Mouse (Mus musculus) heart, embryonic 11.5 days (tissue): ENCODE results near the gene Trp53bp2. TPM values are rescaled to one million over a fixed set of nuclear protein-coding genes. Genes with fewer than 3 reads are reported as not detected.
A peak's percentile ranks its signal among the peaks of the same experiment; 100 is the strongest.

ENCODE experiments used
- ATAC-seq: fragments of 200-750 bp; cut with Nextera tagmentation; replicated peaks from 2 replicates; pipeline ENCODE4 v1.8.0; 2017; ENCODE audit warnings: moderate library complexity; ENCODE audit not compliant: insufficient number of reproducible peaks, low FRiP score, low TSS enrichment
- H3K27ac ChIP-seq: fragments of 300-500 bp; sonication (generic); 2 replicates; pipeline ENCODE4 v1.5.1; 2014; ENCODE audit warnings: mild to moderate bottlenecking, low read depth, low read length
- H3K27me3 ChIP-seq: fragments of 300-500 bp; sonication (generic); 2 replicates; pipeline ENCODE4 v1.6.1; 2014; ENCODE audit warnings: mild to moderate bottlenecking, low read length, mixed read lengths; ENCODE audit not compliant: control insufficient read depth, insufficient read depth
- H3K36me3 ChIP-seq: fragments of 300-500 bp; sonication (generic); 2 replicates; pipeline ENCODE4 v1.6.1; 2014; ENCODE audit warnings: mild to moderate bottlenecking, low read length, moderate library complexity, mixed read lengths; ENCODE audit not compliant: control insufficient read depth, insufficient read depth
- H3K4me1 ChIP-seq: fragments of 300-500 bp; sonication (generic); 2 replicates; pipeline ENCODE4 v1.6.1; 2014; ENCODE audit warnings: low read length; ENCODE audit not compliant: control insufficient read depth, insufficient read depth
- H3K4me2 ChIP-seq: fragments of 300-500 bp; sonication (generic); 2 replicates; pipeline ENCODE4 v1.6.1; 2014; ENCODE audit warnings: mild to moderate bottlenecking, moderate library complexity
- H3K4me3 ChIP-seq: fragments of 300-500 bp; sonication (generic); 2 replicates; pipeline ENCODE4 v1.5.1; 2014; ENCODE audit warnings: low read depth, low read length
- H3K9ac ChIP-seq: fragments of 300-500 bp; sonication (generic); 2 replicates; pipeline ENCODE4 v1.6.1; 2014; ENCODE audit warnings: mild to moderate bottlenecking, low read depth, low read length, moderate library complexity
- H3K9me3 ChIP-seq: fragments of 300-500 bp; sonication (generic); replicated peaks from 2 replicates; pipeline ENCODE4 v1.6.1; 2016; ENCODE audit warnings: low read length; ENCODE audit not compliant: control insufficient read depth
- WGBS: fragments of 180-500 bp; shearing (Covaris S2); extraction: QIAGEN DNeasy Blood & Tissue Kit; methylation state at CpG from one replicate; pipeline ENCODE4 v1.1.7; 2014; ENCODE audit not compliant: insufficient replicate concordance; 5-methylcytosine and 5-hydroxymethylcytosine counted together
- polyA plus RNA-seq: library from polyadenylated mRNA; unstranded; fragments of >200 nt; fragmentation: Nextera tagmentation; extraction: Ambion mirVana; gene quantifications from 2 replicates; pipeline ENCODE4 v1.2.1, GENCODE M21; 2014

The Trp53bp2 gene
- polyA plus RNA-seq, 1 experiment from 2014 or later: 16.3 TPM

DNA sequence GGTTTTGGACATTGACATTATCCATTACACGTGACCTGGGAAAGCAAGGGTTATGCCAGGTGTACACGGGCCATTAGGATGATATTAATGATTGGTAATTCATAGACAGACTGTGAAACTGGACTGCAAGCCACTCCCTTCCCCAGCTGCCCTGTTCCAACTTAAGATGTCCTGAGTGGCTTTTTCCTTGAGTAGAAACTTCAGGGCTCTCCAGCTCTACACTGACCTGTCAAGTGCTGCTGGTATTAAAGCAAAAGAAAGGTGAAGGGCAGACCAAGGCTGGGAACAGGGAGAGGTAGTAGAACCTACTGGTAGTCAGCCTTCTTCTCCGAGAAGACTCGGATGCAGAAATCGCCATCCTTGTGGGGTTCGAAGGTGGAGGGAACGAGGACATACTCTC lies 72.2 kb downstream of the Trp53bp2 start:
- Histone ChIP-seq H3K4me1 (no peaks in the 10 kb centered on the region), H3K36me3 (peaks cover 24% of the 10 kb centered on the region), H3K9me3 (no peaks in the 10 kb centered on the region), H3K4me2 (no peak overlapping the region), H3K27me3 (no peaks in the 10 kb centered on the region), H3K4me3 (no peak overlapping the region), H3K27ac (no peak overlapping the region), H3K9ac (no peak overlapping the region)
- WGBS: 91% methylated on average over 7 of the region's 7 CpGs
- ATAC-seq: no peak

DNA sequence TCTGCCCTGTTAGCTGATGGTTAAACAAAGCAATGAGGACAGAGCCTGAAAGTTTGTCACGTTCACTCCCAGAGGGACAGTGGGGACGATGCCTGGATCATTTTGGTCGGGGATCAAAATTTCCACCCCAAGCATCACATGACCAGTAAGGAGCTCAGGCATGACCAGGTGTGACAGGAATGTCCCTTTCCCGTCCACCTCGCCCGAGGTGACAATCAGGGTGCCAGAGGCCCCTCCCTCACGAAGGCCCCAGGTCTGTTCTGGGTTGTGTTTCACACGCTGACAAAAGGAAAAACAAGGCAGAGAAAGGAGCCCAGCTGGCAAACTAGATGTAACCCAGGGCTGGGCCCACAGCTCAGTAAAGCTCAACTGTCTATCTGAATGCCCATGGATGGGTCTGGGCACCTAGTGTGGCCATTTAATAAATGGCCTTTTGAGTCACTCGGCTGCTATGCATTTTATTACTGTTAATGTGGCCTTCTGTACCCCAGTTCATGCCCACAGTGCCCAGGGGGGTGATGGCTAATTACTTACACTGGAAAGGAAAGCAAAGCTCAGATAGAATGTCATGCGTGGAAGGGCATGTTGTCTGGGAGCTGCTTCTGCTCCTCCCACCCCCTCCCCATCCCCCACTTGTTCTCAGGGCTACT lies 72.8 kb downstream of the Trp53bp2 start:
- H3K4me3 ChIP-seq: no peak overlapping the region
- H3K9me3 ChIP-seq: no peaks in the 10 kb centered on the region
- H3K36me3 ChIP-seq: peaks cover 27% of the 10 kb centered on the region
- no peaks in the 10 kb centered on the region for H3K27me3 ChIP-seq
- no peak overlapping the region for H3K4me2 ChIP-seq
- ATAC-seq: no peak
- 73% methylated on average over 10 of the region's 10 CpGs for WGBS
- no peak overlapping the region for H3K27ac ChIP-seq
- no peaks in the 10 kb centered on the region for H3K4me1 ChIP-seq
- no peak overlapping the region for H3K9ac ChIP-seq

DNA sequence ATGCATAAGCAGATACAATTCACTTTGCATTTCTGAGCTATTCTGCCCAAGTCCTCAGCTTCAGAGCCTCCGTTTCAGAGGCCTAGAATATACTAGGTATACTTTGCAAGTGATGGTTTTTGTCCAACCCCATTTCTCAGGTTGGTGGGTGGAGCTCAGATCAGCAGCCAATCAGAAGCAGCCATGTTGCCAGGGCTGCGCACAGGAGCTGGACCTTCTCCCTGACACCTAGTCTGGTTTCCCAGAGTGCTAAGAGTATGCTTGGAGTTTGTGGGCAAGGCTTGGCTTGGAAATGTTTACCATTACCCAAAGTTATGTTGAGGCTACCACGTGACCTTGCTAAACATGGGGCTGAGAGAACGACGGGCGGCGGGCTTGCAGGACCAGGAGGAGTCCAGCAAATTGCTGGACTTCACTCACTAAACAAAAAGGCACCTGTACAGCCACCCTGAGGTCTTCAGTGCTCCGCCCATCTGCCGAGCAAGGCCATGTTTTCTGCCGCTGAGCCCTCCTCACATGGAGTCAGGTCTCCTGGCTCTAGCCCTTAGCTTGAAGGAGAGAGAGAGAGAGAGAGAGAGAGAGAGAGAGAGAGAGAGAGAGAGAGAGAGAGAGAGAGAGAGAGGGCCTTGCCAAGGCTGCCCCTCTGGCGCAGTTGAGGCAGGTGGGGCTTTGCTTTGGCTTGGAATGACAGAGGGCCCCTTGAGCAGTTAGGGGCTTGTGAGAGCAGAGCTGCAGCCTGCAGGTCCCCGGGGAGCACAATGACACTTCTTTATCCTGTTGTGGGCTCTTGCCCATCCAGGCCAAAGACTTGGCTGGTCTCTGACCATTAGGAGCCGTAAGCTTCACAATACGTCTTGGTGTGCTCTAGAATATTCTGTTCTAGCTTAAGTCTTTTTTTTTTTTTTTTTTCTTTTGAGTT lies 74.3 kb downstream of the Trp53bp2 start:
- Histone ChIP-seq H3K27me3 (no peaks in the 10 kb centered on the region), H3K4me3 (no peak overlapping the region), H3K9me3 (no peaks in the 10 kb centered on the region), H3K36me3 (peaks cover 22% of the 10 kb centered on the region), H3K4me2 (no peak overlapping the region), H3K4me1 (no peaks in the 10 kb centered on the region), H3K9ac (no peak overlapping the region), H3K27ac (no peak overlapping the region)
- ATAC-seq: no peak
- 85% methylated on average over 14 of the region's 14 CpGs for WGBS

DNA sequence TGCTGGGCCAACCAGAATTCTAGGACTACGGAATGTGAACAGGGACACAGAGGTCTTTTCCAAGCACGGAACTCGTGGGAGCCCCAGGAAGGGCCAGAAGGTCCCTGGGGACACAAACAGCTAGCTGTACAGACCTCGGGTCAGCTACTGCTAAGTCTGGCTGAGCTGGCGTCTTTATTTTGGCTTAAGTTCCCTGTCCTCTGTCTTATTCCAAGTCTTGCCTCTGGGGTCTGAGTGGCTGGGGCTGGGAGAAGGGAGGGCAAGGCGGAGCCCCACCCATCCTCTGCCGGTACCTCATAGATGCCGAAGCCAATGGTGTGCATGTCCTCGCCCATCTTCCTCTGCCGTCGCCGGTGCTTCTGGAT lies 74.9 kb downstream of the Trp53bp2 start:
- Histone ChIP-seq H3K9me3 (no peaks in the 10 kb centered on the region), H3K27ac (no peak overlapping the region), H3K27me3 (no peaks in the 10 kb centered on the region), H3K4me2 (no peak overlapping the region), H3K4me1 (no peaks in the 10 kb centered on the region), H3K4me3 (no peak overlapping the region), H3K36me3 (peaks cover 29% of the 10 kb centered on the region), H3K9ac (no peak overlapping the region)
- 86% methylated on average over 12 of the region's 12 CpGs for WGBS
- no peak for ATAC-seq

DNA sequence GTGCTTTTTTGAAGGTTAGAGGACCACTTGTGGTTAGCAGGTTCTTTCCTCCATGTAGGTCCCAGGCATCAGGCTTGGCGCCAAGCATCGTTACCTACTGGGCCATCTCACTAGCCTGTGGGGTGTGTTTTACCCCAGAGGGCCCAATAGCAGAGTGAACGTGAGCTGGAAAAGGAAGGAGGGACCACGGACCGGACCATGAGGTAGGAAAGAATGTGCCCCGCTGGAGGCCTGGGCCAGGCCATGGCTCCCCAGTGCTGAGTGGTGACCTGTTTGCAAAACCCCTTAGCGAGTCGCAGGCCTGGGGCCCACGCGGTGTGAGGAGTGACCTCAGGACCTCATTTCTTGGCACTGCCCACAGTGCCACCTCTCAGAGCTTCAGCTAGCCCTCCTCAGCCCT lies 79.5 kb downstream of the Trp53bp2 start:
- H3K36me3 ChIP-seq: peaks cover 27% of the 10 kb centered on the region
- H3K9ac ChIP-seq: no peak overlapping the region
- no peak overlapping the region for H3K4me2 ChIP-seq
- H3K27ac ChIP-seq: no peak overlapping the region
- 95% methylated on average over 10 of the region's 10 CpGs for WGBS
- H3K9me3 ChIP-seq: no peaks in the 10 kb centered on the region
- H3K4me1 ChIP-seq: 0 out of 2 replicates have a peak, but pooled peaks cover 5% of the 10 kb centered on the region
- no peak overlapping the region for H3K4me3 ChIP-seq
- H3K27me3 ChIP-seq: no peaks in the 10 kb centered on the region
- ATAC-seq: no peak

DNA sequence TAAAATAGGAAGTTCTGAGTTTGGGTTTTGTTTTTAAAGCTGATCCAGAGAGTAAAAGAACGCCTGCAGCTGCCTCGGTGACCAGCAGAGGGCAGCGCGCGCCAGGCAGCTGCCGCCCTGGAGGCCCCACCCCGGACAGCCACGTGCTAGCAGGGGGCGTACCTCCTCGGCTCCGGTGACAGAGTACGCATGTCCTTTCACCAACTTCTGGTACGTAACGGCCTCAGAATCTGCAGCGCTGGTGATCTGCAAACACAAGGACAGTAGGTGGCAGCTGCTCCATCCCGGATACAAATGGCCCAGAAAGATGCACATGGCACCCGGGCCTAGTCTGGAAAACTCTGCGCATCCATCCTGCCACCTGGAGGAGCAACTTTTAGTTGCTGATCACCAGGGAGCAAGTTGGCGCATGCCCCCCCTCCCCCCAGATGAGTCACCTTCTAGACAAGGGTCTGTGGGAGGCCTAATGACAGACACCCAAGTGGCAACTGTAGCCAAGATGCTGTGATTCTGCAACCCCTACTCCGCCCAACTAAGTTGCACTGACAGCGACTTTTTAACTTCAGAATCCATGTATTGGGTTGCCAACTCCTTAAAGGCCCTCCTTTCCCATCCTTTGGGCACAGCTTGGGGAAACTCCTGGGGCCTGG lies 81.0 kb downstream of the Trp53bp2 start:
- 8% methylated on average over 21 of the region's 21 CpGs for WGBS
- peak; percentile 84 for ATAC-seq
- Histone ChIP-seq H3K4me2 (peak overlapping the region; percentile 49), H3K4me3 (0 out of 2 replicates have a peak overlapping the region, but pooled peaks have one; percentile 8), H3K27me3 (no peaks in the 10 kb centered on the region), H3K9me3 (no peaks in the 10 kb centered on the region), H3K27ac (peak overlapping the region; percentile 12), H3K9ac (no peak overlapping the region), H3K4me1 (peaks cover 14% of the 10 kb centered on the region), H3K36me3 (peaks cover 20% of the 10 kb centered on the region)

DNA sequence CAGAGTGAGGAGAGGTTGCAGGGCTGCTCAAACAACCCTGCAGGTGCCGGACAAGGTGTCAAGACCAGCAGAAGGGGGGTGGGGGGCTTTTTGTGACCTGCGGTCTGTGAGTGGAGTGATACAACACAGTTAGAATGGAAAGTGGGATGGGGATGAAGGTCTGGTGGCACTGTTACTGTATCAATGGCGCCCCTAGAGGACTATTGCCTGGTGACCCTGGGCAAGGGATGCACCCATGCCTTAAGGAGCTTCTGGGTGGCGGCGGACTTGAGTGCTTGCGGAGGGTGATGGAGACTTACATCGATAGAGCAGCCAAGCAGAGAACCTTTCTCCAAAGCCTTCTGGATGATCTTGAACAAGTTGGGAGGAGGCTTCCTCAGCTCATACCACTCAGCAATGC lies 81.6 kb downstream of the Trp53bp2 start:
- 64% methylated on average over 7 of the region's 7 CpGs for WGBS
- H3K9me3 ChIP-seq: no peaks in the 10 kb centered on the region
- peak overlapping the region; percentile 12 for H3K27ac ChIP-seq
- no peak for ATAC-seq
- peaks cover 18% of the 10 kb centered on the region for H3K36me3 ChIP-seq
- peaks cover 15% of the 10 kb centered on the region for H3K4me1 ChIP-seq
- no peak overlapping the region for H3K4me3 ChIP-seq
- H3K27me3 ChIP-seq: no peaks in the 10 kb centered on the region
- no peak overlapping the region for H3K4me2 ChIP-seq
- no peak overlapping the region for H3K9ac ChIP-seq

DNA sequence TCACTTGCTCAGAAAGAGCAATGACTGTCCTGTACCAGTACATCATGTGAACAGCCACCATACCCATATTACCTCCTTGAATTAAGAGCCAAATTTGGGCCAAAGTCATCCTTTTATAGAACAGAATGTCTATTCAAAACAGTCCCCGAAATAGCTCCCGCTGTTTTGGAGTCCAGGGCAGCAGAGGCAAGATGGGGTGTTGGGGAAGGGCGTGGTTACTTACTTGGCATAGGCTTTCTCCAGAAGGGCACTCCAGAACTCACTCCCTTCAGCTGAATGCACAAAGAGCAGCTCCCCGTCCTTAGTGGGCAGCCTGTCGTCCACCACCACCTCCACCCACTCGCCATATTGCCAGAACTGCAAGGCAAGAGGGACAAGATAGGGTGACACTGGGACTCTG lies 82.9 kb downstream of the Trp53bp2 start:
- H3K9ac ChIP-seq: no peak overlapping the region
- no peak overlapping the region for H3K27ac ChIP-seq
- H3K9me3 ChIP-seq: no peaks in the 10 kb centered on the region
- H3K27me3 ChIP-seq: no peaks in the 10 kb centered on the region
- ATAC-seq: no peak
- H3K4me2 ChIP-seq: no peak overlapping the region
- no peak overlapping the region for H3K4me3 ChIP-seq
- peaks cover 12% of the 10 kb centered on the region for H3K36me3 ChIP-seq
- 86% methylated on average over 6 of the region's 6 CpGs for WGBS
- peaks cover 15% of the 10 kb centered on the region for H3K4me1 ChIP-seq
